Mouse (Mus musculus): ENCODE data around the gene Cntnap5b. TPM values are rescaled to one million over a fixed set of nuclear protein-coding genes. Genes with fewer than 3 reads are reported as not detected.
"Not testable (repeated sequence)": the region's sequence is repeated elsewhere in the genome, so short reads cannot be mapped to it uniquely, and the experiment has no call there.

Cntnap5b gene
- polyA plus RNA-seq, 1 experiment = not detected

DNA sequence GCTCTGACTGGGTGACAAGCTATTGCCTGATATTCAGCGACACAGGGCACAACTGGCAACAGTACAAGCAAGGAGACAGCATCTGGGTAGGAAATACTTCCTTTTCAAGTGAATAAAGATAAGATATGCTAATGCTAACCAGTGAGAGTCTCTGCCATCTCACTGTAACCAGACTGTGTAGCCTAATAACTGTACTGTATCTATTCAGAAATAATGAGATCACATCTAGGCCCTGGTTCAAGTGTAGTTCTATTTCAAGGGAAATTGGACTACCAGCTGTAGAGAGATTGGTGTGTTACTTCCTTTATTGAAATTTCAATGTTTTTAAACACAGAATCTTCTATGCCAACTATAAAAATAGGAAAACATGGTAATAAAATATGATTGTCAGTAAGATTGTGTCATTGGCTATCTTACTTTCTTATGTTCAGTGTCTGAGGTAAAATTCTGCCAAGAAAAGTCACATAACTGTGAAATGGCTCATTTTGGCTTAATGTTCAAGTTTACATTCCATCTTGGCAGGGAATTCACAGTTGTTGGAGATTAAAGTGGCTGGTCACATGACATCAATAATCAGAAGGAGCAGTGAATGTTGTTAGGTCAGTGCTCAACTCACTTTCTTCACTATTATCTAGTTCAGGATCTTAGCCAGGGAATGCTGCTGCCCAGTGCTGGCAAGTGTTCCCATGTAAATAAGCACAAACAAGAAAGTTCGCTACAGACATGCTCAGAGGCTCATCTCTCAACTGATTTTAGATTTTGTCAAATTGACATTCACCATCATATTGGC, 194.9 kb downstream of the Cntnap5b start:
- TF ChIP-seq POLR2A (IDR thresholded peaks at IDR 0.05; ENCODE audit: insufficient read depth, low read depth, low read length) (no peak), CTCF (IDR thresholded peaks at IDR 0.05; ENCODE audit: insufficient read depth, low read depth, low read length) (no peak)
- no peak overlapping the region for H3K27ac ChIP-seq (ENCODE audit: insufficient read depth, low read depth, low read length)
- no peaks in the 10 kb centered on the region for H3K4me1 ChIP-seq (ENCODE audit: control insufficient read depth, insufficient read depth, low read length)
- no peak overlapping the region for H3K4me3 ChIP-seq (ENCODE audit: insufficient read depth, low read depth, low read length)
- 51% methylated on average over 2 of the region's 2 CpGs for WGBS

DNA sequence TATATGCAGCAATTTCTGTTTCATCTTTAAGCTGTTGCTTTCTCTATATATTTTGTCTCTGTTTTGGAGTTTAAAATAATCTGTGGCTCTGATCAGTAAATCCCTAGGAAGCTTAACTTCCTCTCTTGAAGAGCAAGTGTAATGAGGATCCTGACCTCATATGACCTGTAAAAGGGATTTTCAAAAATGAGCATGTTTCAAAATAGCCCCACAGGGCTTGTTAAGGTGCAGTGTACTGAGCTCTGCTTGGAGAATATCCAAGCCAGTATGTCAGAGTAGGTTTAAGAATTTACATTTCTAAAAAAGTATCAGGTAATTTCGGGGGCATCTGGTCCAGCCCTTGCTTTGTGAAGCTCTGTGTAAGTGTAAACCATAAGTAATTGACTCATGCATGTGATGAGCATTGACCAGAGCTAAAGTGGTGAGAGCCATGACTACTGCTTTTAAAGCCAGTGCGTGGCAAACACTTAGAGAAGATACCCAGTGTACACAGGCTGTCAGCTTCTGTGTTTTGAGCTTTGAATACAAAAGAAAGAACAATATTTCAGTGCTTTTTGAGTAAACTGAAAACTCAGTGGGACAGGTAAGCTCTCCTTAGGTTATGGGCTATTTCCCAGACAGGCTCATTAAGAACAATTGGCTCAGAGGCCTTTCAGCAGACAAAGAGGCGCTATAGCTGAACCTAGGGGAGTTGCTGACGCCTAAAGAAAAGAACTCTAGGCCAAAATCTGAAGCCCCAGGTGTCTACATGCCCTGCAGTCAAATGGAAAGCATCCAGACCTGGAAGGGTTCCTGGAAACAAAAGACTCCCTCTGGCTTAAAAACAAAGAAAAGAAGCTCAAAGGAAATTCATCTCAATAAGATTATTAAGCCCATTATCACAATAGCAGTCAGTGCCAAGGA, 197.9 kb downstream of the Cntnap5b start:
- no peak for TF ChIP-seq CTCF (IDR thresholded peaks at IDR 0.05; ENCODE audit: insufficient read depth, low read depth, low read length)
- no peak for TF ChIP-seq POLR2A (IDR thresholded peaks at IDR 0.05; ENCODE audit: insufficient read depth, low read depth, low read length)
- WGBS = 60% methylated on average over 4 of the region's 4 CpGs
- Histone ChIP-seq H3K4me1 (ENCODE audit: control insufficient read depth, insufficient read depth, low read length) (no peaks in the 10 kb centered on the region), H3K27ac (ENCODE audit: insufficient read depth, low read depth, low read length) (no peak overlapping the region), H3K4me3 (ENCODE audit: insufficient read depth, low read depth, low read length) (no peak overlapping the region)

DNA sequence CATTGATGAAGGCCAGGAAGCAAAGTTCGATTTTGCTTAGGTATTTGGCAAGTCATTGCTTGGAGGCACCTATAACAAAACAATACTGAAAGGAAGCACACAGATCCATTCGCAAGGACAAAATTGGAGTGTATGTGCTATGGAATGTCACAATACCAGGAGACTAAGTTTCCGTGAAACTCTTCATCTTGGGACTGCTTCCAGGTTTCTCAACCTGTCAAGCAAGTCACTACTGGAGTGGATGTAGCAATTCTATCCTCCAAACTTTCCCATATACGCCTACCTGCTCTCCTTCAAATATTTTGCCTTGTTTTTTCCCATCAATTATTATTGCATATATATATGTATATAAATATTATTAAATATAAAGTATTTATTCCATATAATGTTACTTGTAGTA, 228.7 kb downstream of the Cntnap5b start:
- WGBS = 91% methylated on average over 4 of the region's 4 CpGs
- H3K4me3 ChIP-seq (ENCODE audit: insufficient read depth, low read depth, low read length); H3K27ac ChIP-seq (ENCODE audit: insufficient read depth, low read depth, low read length); H3K4me1 ChIP-seq (ENCODE audit: control insufficient read depth, insufficient read depth, low read length): not testable (repeated sequence)

DNA sequence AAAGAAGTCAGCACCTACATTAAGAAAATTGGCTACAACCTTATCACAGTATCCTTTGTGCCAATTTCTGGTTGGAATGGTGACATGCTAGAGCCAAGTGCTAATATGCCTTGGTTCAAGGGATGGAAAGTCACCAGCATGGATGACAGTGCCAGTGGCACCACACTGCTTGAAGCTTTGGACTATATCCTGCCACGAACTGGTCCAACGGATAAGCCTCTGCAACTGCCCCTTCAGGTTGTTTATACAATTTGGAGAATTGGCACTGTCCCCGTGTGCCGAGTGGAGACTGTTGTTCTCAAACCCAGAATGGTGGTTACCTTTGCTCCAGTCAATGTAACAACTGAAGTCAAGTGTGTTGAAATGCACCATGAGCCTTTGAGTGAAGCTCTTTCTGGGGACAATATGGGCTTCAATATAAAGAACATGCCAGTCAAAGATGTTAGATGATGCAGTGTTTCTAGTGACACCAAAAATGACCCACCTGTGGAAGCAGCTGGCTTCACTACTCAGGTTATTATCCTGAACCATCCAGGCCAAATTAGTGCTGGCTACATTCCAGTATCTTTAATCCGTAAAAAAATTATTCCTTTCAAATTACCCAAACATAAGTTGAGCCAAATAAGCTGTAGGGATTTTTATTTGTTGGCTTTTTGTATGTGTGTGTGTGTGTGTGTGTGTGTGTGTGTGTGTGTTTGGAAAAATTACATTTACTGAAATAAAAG, 233.6 kb downstream of the Cntnap5b start:
- no peak for TF ChIP-seq POLR2A (IDR thresholded peaks at IDR 0.05; ENCODE audit: insufficient read depth, low read depth, low read length)
- TF ChIP-seq CTCF (IDR thresholded peaks at IDR 0.05; ENCODE audit: insufficient read depth, low read depth, low read length) = no peak
- Histone ChIP-seq H3K27ac (ENCODE audit: insufficient read depth, low read depth, low read length) (no peak overlapping the region), H3K4me1 (ENCODE audit: control insufficient read depth, insufficient read depth, low read length) (no peaks in the 10 kb centered on the region), H3K4me3 (ENCODE audit: insufficient read depth, low read depth, low read length) (no peak overlapping the region)
- 69% methylated on average over 5 of the region's 5 CpGs for WGBS

DNA sequence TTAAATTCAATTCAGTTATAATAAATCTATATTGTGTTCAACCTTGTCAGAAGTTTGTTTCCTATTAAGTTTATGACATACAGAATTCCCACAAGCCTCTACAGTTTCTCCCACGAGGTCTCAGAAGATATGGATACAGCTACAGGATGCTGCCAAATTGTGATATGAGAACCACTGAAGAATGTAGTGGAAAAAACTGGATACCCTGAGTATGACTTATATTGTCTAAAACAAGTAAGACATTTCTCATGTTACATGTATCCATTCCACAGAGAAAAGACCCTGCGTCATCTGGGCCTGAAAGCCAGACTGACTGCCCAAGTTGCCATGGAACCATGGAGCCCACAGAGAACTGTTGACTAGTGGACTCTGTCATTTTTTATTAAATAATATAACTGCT, 269.2 kb downstream of the Cntnap5b start:
- Histone ChIP-seq H3K4me3 (ENCODE audit: insufficient read depth, low read depth, low read length) (no peak overlapping the region), H3K4me1 (ENCODE audit: control insufficient read depth, insufficient read depth, low read length) (no peaks in the 10 kb centered on the region), H3K27ac (ENCODE audit: insufficient read depth, low read depth, low read length) (no peak overlapping the region)
- WGBS = 89% methylated on average over 2 of the region's 2 CpGs
- TF ChIP-seq CTCF (IDR thresholded peaks at IDR 0.05; ENCODE audit: insufficient read depth, low read depth, low read length) (no peak), POLR2A (IDR thresholded peaks at IDR 0.05; ENCODE audit: insufficient read depth, low read depth, low read length) (no peak)

DNA sequence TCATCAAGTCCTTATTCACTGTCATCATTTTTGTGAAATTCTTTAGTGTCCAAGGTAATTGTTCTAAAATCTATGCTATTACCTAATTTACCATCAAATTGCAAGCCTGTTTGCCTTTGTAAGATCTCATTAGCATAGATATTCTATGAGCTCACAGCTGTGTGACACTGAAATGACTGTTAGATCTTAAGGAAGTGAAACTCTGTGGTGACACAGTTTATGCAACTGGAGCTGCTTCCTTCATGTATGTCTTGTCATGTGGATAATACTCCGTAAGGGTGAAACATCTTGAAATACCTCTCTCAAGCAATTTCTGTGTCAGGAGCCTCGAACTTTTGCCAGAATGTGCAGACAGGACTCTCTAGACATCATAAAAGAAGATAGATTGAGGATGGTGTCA, 307.2 kb downstream of the Cntnap5b start:
- no peak overlapping the region for H3K4me3 ChIP-seq (ENCODE audit: insufficient read depth, low read depth, low read length)
- no peak overlapping the region for H3K27ac ChIP-seq (ENCODE audit: insufficient read depth, low read depth, low read length)
- 72% methylated on average over 2 of the region's 2 CpGs for WGBS
- TF ChIP-seq CTCF (IDR thresholded peaks at IDR 0.05; ENCODE audit: insufficient read depth, low read depth, low read length) = no peak
- no peak for TF ChIP-seq POLR2A (IDR thresholded peaks at IDR 0.05; ENCODE audit: insufficient read depth, low read depth, low read length)
- no peaks in the 10 kb centered on the region for H3K4me1 ChIP-seq (ENCODE audit: control insufficient read depth, insufficient read depth, low read length)

DNA sequence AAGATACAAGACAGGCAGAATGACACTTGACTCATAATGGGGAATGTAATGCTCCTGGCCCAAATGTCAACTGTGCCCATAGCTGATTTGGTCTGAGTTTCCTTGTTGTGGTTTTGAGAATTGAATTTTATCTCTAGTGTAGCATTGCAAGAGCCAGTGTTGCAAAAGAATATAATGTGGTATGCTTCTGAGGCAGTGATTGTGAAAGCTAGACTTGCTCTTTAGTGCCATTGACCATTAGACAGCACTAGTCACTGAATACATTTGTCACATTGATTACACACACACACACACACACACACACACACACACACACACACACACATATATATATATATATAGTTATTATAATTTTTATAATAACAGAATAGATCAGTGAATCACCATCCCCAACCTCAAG, 328.0 kb downstream of the Cntnap5b start:
- no peak for TF ChIP-seq POLR2A (IDR thresholded peaks at IDR 0.05; ENCODE audit: insufficient read depth, low read depth, low read length)
- no peak for TF ChIP-seq CTCF (IDR thresholded peaks at IDR 0.05; ENCODE audit: insufficient read depth, low read depth, low read length)
- no peaks in the 10 kb centered on the region for H3K4me1 ChIP-seq (ENCODE audit: control insufficient read depth, insufficient read depth, low read length)
- H3K4me3 ChIP-seq (ENCODE audit: insufficient read depth, low read depth, low read length) = no peak overlapping the region
- H3K27ac ChIP-seq (ENCODE audit: insufficient read depth, low read depth, low read length) = no peak overlapping the region

DNA sequence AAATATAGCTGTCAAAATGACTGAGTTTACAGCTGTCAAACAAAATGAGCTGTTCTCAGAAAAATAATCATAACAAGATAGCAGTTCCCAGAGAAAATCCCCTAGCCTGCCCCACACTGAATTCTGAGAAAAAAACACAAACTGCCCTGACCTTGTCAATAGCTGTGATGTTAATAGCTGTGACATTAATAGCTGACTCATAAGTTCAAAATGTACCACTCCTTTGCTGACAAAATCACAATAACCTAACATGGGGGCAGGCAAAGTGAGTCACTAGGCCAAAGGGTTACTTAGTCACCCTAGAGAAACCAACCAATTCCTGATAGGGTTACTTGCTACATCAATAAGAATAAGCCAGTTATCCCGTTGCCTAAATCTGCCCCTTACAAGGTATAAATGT, 328.5 kb downstream of the Cntnap5b start:
- Histone ChIP-seq H3K4me3 (ENCODE audit: insufficient read depth, low read depth, low read length) (no peak overlapping the region), H3K27ac (ENCODE audit: insufficient read depth, low read depth, low read length) (no peak overlapping the region), H3K4me1 (ENCODE audit: control insufficient read depth, insufficient read depth, low read length) (no peaks in the 10 kb centered on the region)
- TF ChIP-seq POLR2A (IDR thresholded peaks at IDR 0.05; ENCODE audit: insufficient read depth, low read depth, low read length) (no peak), CTCF (IDR thresholded peaks at IDR 0.05; ENCODE audit: insufficient read depth, low read depth, low read length) (no peak)
- WGBS = 87% methylated on average over 1 of the region's 1 CpGs

DNA sequence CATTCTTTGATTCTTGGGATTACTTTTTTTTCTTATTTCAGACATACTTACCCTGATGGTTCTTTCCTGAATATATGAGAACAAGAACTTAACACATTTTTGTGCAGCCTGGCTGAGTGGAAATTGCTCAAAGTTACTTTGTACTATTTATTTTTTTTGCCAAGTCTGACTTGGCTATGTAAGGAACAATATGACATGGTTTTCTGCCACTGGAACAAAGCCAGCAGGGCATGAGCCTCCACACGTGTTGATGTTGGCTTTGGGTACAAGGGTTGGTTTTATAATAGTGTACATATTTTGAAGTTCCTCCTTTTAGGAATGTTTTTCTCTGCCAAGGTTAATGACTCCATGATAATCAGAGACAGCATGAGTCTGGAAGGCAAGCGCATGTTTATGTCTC, 331.8 kb downstream of the Cntnap5b start:
- no peak overlapping the region for H3K27ac ChIP-seq (ENCODE audit: insufficient read depth, low read depth, low read length)
- no peak overlapping the region for H3K4me3 ChIP-seq (ENCODE audit: insufficient read depth, low read depth, low read length)
- 54% methylated on average over 2 of the region's 2 CpGs for WGBS
- TF ChIP-seq POLR2A (IDR thresholded peaks at IDR 0.05; ENCODE audit: insufficient read depth, low read depth, low read length) (no peak), CTCF (IDR thresholded peaks at IDR 0.05; ENCODE audit: insufficient read depth, low read depth, low read length) (no peak)
- H3K4me1 ChIP-seq (ENCODE audit: control insufficient read depth, insufficient read depth, low read length) = no peaks in the 10 kb centered on the region
